Mouse (Mus musculus): ENCODE measurements at regions not wholly inside any gene's neighbourhood (a gene's known extent, or its start where the extent isn't known, plus 50 kb on each side); places are given as distances from the start of the nearest gene placed in this dataset.

DNA sequence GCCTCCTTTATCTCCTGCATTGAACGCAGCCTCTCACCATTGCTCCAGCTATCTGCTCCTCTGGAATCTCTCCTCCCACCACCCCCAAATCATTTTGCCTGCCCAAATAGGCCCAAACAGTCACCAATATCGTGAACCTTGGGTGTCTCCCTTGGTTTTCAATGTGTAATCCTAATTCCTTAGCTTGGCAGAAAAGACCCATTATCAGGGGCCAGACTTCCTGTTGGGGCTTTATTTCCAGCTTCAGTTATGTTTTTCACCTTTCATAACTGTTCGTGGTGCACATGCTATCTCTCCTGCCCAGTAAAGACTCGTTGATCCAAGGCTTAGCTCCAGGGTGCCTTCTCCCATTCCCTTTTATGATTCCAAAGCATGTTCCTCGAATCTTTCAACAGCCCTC, 142.4 kb upstream of the Eya4 start:
- no peak for DNase-seq (ENCODE audit: low spot score in 2 of 2)

DNA sequence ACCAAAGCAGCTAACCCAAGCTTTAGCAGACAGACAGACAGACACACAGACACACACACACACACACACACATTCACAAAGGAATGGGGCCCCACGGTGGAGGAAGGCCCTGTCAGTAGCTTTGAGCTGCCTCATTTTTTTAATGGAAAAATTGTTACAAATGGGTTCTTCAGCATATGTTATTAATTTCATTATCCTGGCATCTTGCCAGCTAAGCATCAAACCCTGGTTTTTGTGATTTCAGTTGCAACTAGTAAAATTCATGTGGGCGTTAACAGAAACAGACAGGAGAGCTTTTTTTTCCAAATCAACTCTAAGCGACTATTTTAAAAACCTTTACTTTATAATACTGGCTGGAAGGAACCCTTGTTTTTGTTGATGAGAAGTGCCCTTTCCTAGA, 138.4 kb upstream of the Eya4 start:
- no peak for DNase-seq (ENCODE audit: low spot score in 2 of 2)

DNA sequence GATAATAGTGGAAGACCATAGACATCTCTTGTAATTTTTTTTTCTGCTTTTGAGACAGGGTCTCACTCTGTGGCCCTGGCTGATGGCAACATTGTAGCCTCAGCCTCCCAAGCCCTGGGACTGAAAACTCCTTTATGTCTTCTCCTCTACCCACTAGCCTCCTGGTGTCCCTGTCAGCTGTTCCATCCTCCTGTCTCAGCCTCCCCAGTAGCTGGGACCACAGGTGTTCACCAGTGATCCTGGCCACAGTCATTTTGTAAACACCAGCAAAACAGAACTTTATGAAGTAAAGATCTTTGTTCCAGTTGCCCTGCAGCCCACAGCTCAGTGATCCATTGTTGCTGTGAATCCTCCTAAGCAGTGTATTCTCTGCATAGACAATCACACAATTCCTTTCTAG, 129.9 kb upstream of the Eya4 start:
- DNase-seq (ENCODE audit: low spot score in 2 of 2) = no peak

DNA sequence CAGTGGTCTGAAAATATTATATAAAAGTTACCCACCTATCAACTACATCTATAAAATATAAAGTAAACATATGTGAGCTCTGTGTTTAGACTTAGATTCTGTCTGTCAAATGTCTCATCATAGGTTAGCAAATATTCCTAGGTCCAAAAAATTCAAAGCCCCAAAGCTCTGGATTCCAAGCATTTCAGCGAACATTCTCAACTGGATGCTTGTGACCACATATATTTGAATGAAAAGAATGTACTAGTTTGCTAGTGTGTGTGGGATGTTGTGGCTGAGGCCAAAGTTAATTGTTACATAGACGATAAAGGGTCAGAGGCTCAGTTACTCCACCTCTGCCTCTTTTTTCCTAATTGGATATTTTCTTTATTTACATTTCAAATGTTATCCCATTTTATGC, 128.3 kb upstream of the Eya4 start:
- DNase-seq (ENCODE audit: low spot score in 2 of 2) = no peak

DNA sequence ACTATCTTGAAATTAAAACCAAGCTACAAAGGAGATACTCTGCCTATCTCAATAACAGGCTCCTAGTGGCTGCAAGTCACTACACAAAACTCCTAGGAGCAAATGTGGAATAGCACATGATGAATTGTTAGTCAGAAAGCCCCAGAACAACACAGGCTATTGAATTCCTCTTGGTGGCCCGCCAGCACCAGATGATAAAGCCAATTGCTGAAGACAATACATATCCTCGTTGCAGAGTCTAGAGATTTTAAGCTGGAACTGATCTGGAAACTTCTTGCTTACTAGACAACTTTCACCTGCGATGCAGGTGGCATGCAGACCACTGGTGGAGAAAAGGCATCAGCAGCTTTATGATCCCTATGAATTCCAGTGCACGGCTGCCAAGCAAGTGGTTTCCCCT, 126.5 kb upstream of the Eya4 start:
- DNase-seq (ENCODE audit: low spot score in 2 of 2) = no peak

DNA sequence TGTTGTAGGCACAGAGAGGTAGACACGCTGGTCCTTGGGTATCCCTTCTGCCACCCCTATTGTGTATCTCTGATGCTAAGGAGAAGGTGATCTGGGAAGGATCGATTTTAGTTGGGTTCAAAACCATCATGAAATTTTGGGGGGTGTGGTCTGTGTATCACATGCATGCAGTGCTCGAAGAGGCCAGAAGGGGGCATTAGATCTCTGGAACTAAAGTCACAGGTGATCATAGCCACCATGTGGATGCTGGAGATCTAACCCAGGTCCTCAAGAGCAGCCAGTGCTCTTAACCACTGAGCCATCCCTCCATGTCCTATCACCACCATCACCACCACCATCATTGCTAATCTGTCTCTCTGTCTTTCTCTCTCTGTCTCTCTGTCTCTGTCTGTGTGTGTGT, 100.4 kb upstream of the Eya4 start:
- DNase-seq (ENCODE audit: low spot score in 2 of 2) = no peak

DNA sequence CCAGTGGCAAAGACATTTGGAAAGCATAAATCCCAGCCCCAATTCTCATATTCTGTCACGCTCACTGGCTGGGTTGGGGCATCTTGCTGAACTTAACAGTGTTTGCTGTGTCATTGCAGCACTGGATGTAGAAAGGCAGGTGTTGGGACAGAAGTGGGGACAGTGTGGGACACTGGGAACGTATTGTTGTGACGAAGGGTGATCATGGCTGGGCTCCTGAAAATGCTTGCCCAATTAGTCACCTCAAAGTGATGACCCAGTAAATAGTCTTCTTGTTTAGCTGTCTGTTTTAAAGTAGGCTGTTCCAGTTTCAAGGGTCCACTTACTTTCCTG, 100.0 kb upstream of the Eya4 start:
- no peak for DNase-seq (ENCODE audit: low spot score in 2 of 2)

DNA sequence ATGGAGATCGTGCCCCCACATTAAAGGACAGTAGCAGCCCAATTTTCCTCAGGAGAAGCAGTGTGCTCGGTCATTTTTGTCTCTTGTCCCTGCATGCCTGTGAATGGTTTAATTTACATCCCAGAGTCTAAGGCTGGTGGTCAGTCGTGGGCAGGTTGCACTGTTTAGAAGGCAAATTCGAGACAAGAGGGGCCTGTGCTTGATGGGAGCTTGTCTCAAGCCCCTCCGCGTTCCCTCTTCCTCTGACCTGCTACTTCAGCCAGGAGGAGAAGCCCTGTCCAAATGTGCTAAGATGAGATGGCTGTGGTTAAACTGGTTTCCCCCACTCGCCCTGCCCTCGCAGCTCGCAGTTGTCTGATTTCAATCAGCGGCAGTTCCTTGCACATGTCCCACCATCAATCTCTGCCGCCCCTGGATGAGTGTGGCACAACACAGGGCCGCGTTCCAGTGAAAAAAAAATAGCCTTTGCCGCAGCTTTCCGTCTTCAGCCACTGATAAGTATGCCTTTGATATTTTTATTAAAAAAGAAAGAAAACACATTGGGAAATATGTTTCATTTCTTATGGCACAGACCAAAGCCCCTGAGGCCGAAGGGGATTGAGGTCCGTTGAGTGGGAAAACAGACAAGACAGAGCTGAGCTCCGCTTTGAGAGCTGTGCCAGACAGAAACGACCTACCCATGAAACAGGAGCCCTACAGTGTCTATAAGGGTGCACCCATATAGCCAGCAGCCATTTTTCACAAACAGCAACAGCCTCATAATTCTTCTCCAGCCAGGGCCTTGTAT, 99.5 kb upstream of the Eya4 start:
- no peak for DNase-seq (ENCODE audit: low spot score in 2 of 2)

DNA sequence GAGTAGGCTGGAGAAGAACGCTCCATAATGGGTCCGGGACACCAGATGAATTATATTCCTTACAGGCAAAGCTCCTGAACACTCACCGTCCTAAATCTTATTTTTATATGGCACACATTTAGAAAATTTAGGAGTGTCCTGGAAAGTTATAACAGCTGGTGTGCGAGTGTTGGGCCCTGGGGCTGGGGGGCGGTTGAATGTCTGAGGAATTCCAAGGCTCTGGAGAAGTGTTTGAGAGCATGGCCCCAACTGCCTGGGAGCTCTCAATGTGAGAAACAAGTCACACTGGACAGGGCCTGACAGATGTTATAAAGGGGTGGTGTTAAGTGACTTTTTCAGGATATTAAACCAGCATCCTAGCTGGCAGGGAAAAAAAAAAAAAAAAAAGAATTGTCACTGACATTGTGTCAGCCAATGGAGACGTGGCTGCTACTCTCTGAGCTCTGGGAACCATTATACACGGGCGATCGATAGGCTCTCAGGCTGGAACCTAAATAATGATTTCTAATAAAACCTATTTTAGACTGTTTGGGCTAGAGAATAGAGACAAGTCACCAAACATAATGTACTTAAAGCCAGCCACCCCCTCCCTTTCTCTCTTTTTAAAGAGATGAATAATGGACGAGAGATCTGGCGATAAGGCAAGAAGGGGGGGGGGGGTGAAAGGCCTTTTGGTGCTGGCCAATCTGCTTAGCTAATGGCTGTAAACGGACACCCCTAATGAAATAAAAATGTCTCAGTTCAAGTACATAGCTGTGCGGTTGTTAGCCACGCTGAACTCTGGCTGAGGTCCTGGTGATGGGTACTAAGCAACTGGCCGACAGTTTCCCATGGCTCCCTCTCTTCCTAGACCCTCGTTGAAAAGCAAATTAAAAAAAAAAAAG, 98.6 kb upstream of the Eya4 start:
- peak in 1 of 2 experiments; percentile 4 for DNase-seq (ENCODE audit: low spot score in 2 of 2)

DNA sequence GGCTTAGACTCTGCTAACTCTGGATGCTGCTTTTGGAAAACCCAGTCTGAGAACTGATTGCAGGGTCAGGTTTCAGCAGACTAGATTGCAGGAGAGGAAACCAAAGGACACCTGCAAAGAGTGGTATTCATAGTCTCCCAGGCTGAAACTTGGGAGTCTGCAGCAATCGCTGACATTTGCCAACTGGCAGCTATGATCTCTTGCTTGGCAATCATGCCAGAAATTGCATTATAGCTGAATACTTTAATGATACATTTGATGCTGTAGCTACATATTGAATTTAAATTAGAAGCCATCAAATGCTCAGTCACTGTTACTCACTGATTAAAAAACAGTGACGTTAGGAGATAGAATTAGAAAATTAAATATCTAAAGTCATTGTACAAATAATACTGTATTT, 79.8 kb upstream of the Eya4 start:
- DNase-seq (ENCODE audit: low spot score in 2 of 2) = no peak

DNA sequence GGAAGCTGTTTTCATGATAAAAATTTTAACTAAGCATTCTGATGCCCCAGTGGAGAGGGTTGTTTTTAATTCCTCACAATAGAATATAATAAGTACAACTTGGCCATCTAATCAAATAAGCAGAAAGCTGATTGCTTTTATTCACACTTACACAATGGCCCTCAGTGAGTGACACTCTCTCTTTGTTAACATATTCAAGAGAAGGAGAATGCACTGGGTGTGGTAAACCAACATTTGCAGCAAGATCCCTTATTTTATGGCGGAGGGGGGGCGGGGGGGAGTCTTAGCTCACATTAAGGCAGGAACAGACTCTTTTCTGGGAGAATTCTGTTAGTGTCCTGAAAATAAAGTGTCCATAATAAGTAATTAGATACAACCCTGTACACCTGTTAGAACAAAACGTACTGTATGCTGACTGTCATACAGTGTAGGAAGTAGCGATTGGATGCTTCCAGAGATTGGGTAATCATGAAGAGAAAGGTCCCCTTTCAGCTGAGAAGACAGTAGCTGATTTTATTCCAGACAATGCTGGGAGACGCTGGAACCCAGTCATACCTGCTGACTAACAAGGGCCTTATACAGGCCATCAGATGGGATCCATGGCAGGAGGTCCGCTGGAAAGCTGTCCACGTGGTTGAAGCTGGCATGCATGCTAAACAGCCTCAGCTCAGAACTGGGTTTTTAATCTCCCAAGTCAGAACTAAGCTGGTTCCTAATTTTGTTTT, 63.4 kb upstream of the Eya4 start:
- DNase-seq (ENCODE audit: low spot score in 2 of 2) = no peak

DNA sequence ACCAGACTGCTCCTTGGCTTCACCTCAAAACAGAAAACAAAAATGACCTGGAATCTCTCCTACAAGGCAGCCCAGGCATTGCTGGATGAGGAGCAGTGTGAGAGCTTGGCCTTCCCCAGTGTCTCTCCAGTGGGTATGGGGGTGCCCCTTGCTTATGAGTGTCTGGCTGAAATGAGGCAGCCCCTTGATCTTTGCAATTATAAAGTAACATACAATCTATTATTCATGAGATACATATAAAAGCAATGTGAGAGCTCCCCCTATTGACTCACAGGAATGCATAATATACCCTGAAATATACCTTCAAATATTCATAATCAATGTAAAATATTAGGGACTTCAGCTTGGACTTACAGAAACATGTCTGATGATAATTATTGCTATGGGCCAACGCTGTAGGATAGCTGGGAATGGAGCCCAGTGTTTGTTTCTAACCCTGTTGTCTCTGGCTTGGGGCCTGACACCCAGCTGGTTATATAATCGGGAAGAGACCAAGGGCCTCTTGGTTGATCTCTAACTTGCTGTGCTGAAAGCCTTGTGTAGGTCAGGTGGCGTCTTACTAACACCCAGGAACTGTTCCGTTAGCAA, 52.9 kb upstream of the Eya4 start:
- DNase-seq (ENCODE audit: low spot score in 2 of 2) = no peak
